Mouse (Mus musculus): Measurements from ENCODE around the gene Fam114a2.

Fam114a2 gene

DNA sequence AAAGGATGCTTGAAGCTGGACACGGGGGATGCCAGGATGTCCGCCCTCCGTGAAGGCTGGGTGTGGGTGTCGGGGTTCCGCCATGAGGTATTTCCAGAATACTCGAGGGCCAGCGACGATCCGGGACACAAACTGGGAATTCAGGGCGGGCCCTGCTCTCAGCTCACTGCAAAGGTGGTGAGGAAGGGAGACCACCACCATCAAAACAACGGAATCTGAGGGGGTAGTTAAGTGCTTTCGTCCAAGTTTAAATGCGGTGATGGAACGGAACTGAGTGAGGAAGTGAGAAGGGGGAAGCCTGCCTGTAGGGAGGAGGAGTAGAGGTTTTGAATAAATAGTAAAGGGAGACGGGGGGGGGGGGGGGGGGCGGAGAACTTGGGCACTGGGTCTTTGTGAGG lies 333 bp upstream of the Fam114a2 start:
- no peak for DNase-seq (ENCODE audit: low spot score)

DNA sequence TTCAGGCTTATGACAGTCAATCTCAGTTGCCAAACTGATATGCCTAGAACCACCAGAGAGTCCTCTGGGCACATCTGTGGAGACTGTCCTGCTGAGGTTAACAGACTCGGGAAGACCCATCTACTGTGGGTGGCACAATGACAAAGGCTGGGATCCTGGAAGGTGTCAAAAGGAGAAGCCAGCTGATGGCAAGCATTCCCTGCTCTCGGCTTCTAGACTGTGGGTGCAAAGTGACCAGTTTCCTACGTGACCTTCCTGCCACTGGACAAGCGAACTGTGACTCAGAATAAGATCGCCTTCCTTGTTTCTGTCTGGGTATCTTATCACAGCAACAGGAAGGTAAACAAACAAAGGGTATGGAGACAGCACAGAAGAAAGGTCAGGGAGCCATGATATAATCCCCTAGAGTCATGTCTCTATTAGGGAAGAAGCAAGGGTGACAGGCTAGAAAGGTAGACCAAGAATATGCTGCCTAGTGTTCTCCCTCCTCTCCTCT lies 1.4 kb downstream of the Fam114a2 start:
- no peak for DNase-seq (ENCODE audit: low spot score)

DNA sequence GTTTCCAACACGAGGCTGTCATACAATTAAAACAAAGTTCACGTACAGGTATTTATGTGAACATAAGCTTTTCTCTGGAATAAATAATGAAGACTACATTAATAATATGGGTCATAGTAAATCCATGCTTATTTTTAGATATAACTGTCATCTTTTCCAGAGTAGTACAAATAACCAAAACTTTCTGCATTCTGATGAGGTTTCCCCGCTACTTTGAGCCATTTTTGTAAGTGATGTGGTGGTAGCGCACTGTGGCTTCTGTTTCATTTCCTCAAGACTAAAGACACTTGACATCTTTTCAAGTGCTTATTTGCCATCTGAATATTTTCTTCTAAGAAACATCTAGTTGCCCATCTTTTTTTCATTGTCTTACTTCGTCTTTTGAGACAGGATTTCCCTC lies 3.2 kb downstream of the Fam114a2 start:
- no peak for DNase-seq (ENCODE audit: low spot score)

DNA sequence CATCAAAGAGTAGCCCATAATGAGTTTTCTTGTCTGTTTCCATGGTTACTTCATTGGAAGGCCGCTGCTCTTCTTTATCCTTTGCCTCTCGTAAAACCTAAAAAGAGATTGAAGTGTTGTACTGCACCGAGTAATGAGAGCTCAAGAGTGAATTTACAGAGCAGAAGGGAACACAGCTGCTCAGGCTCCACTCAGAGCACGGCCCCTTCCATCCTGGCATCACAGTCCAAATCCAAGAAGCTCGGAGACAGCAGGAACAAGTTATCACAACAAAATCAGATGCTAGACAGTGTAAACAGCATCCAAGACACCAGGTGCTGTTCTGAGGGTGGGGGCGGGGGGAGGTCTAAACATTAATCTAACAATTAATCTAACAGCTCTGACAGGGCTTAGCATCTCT lies 11.5 kb downstream of the Fam114a2 start:
- no peak for DNase-seq (ENCODE audit: low spot score)

DNA sequence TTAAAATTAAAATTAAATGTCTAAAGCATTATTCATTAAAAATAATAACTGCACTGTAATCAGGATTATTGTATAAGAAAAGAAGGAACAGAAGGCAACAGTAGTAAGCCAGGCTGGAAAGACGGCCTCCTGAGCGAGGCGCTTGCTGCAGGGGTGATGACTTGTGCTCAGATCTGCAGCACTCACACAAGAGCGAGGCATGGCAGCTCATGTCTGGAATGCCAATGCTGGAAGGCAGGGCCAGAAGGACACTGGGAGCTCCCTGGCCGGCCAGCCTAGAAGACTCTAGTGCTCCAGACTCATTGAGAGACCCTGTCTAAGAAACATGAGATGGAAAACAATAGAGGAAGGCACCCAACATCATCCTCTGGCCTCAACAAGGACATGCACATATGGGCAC lies 15.3 kb downstream of the Fam114a2 start:
- no peak for DNase-seq (ENCODE audit: low spot score)

DNA sequence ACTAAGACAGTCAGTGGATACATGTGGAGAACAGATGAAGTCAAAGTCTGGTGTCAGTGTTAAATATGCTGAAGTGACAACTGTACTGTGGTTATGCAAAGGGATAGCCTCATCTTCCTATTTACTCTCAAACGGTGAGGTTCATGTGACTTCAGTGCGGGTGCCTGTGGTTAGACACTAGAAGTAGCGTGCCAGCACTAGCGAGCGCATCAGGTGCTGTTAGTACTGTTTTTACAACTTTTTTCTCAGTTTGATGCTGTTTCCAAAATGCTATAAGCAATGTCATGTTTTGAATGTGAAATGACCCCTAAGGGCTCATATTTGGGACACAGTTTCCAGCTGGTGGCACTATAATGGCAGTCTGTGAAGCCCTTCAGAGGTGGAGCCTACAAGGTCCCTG lies 20.2 kb downstream of the Fam114a2 start:
- no peak for DNase-seq (ENCODE audit: low spot score)

DNA sequence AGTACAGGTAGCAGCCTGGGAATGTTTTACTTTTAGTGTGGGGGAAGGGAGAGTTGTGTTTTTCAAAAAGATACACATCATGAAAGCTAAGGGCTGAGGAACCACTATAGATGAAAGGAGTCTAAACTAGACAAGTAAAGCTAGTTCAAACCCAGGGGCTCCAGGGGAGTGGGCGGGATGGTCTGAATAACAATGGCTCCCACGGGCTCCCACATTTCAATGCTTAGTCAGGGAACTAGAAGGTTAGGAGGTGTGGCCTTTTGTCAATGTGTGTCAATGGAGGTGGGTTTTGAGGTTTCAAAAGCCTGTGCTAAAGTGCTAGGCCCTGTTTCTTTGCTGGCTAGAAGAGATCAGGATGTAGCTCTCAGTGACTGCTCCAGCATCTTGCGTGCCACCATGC lies 20.7 kb downstream of the Fam114a2 start:
- no peak for DNase-seq (ENCODE audit: low spot score)

DNA sequence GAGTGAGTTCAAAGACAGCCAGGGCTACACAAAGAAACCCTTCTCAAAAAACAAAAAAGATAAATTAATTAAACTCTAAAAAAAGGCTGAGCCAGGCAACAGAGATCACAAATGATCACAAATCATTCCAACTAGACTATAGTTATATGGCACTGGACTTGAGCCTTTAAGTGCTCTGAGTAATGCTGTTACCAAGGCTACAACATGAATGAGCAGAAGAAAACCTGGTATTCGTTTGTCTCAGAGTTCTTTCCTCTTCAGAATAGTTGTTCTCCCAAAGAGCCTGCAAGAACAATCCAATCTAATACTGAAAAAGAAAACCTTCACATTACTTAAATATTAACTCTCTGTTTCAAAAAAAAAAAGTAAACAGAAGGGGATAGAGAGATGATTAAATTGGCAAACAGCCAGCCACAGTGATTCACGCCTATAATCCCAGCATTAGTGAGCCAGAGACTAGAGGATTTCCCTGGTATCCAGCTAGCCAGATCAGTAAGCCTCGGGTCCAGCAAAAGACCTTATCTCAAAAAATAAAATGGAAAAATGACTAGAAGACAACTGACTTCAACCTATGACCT lies 21.9 kb downstream of the Fam114a2 start:
- no peak for DNase-seq (ENCODE audit: low spot score)

DNA sequence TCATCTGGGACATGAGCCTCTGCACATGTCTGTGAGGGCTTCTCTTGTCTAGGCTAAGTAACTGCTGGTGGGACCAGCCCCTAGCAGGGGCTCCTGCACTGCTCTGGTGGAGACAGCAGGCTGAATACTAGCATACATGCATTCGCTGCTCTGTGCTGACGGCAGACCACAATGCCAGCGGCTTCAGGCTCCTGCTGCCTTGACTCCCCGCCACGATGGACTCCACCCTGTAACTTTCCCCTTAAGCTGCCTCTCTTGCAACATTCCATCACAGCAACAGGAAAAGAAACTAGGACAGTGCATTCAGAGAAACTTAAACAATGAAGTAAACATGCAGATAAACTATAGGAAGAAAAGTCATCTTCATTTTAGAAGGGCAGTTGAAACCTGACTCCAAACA lies 30.0 kb downstream of the Fam114a2 start:
- no peak for DNase-seq (ENCODE audit: low spot score)

DNA sequence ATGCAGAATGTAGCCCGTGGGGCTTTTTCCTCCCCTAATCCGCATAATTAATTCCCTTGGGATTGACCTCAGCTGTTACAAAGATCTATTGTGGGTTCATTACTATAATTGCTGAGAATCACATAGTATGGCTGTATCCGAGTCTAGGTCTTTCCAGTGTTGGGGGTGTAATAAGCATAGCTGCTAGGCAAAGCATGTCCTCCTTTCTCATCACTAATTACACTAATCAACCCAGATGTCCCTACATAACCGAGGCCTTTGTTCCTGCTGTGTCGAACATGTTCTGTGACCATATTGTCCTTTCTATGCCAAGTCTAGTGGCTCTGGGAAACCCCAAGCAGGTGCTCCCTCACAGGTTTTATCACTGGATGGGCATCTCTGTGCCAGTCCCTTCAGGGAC lies 40.3 kb downstream of the Fam114a2 start:
- no peak for DNase-seq (ENCODE audit: low spot score)

DNA sequence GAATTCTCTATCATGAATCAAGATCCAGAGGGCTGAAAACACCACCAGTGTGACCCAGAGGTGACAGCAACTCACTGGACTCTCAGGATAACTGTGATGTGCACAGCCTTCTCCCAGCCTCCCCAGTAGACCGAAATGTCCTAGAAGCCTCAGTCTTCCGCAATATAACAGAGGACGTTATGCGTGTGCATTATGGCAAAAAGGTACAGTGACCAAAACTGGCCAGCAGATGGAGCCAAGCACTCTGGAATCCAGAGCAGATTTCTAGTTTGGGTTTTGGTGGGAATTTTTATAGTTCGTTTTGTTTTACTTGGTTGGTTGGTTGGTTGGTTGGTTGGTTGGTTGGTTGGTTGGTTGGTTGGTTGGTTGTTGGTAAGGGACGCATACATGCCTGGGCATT lies 43.3 kb downstream of the Fam114a2 start:
- no peak for DNase-seq (ENCODE audit: low spot score)

DNA sequence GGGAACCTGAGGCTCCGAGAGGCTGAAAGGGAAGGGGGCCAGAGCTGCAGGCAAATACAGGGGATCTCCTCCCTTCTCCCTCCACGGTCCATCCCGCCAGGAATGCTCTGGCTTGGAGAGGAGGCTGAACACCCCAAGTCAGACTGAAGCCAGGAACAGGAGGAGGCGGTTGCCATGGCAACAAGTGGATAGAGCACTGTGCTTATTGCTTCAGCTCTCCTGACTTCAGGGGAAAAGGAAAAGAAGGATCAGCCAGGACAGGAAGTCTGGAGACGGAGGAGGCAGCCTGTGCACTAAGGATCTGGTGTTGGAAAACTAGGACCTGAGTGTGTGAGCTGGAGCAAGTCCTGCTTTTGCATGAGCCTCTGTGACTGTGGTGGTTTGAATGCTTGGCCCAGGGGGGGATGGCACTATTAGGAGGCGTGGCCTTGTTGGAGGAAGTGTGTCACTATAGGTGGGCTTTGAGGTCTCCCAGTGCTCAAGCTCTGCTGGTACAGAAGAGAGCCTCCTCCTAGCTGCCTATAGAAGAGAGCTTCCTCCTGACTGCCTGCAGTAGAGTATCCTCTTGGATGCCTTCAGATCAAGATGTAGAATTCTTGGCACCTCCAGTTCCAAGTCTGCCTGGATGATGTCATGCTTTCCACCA lies 44.0 kb downstream of the Fam114a2 start:
- DNase-seq (ENCODE audit: low spot score): no peak

DNA sequence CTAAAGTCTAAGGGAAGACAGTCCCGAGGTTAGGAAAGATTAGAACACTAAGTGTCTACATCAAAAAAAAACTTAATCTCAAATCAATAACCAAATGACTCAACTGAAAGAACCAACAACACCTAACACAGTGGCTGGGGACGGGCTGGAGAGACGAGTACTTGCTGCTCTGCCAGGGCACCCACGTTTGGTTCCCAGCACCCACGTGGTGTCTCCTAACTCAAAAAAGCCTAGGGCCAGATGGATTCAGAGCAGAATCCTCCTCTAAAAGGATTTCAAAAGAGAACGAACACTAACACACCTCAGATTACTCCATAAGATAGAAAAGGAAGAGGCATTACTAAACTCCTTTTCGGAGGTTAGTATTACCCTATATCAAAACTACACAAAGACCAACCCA lies 47.4 kb downstream of the Fam114a2 start:
- no peak for DNase-seq (ENCODE audit: low spot score)

DNA sequence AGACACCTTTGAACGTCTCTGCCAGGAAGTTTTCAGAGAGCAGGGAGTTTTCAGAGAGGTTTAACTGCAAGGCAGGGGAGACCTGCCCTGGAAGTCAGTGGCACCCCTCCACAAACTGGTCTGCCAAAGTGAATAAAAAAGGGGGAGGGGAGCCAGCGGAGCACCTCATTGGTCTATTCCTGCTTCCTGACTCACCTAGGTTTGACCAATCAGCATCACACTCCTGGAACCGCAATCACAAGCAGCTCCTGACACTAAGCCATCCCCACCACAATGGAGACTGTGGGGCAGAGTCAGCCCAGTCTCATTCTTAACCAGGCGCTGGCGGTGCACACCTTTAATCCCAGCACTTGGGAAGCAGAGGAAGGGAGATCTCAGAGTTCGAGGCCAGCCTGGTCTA lies 48.4 kb downstream of the Fam114a2 start:
- DNase-seq (ENCODE audit: low spot score): no peak

DNA sequence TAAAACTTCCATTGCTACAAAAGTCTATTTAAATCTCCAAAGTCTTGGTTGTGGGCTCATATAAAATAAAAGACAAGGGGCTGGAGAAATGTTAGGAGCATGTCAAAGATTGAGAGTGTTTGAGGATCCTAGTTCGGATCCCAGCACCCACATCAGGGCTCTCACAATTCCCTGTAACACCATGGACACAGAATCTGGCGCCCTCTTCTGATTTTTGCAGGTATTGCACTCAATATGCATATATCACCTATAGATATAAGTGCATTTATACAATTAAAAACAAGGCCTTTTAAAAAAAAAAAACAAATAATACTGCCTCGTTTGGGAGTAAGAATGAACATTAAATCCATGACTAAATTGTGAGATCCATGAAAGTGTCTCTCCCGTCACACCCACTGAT lies 49.7 kb downstream of the Fam114a2 start:
- DNase-seq (ENCODE audit: low spot score): no peak

DNA sequence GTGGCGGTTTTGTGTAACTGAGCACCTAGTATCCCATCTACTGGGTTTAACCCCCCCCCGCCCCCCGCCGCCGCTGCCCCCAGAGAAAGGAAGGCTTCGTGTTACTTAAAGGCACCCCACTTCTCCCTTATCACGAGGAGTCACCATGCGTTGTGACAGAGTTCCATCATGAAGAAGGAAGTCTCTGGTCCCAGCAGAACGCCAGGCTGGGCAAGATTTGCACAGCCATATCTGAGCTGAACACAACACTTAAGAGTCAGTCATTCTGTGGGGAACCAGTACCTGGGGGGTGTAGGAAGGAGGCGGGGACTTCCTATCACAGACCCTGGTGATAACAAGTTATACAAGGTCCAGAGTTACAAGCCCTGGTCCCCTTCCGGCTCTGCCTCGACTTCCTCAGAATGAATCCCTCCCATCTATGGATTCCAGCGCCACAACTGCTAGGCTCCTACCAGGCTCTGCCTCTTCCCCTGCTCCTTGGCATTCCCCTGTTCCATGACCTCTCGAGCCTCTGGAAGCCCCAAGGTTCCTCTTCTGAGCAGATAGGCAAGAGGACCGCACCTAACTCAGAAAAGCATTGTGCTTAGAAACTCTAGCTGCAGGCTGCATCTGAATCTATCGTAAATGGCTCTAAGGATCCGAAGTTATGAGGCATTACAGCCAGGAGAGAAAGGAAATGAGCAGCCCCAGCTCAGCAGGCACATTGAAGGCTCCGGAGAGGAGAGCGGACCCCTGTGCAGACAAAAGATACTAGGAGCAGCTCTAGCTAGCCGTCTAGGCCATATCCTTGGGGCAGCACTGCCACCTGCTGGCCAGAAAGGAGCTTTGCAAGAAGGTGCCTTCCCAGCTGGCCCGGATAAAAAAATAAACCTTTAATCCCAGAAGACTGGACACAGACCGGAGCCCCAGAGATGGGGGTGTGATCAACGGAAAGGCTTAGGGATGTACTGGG lies 51.0 kb downstream of the Fam114a2 start:
- peak; percentile 31 for DNase-seq (ENCODE audit: low spot score)

DNA sequence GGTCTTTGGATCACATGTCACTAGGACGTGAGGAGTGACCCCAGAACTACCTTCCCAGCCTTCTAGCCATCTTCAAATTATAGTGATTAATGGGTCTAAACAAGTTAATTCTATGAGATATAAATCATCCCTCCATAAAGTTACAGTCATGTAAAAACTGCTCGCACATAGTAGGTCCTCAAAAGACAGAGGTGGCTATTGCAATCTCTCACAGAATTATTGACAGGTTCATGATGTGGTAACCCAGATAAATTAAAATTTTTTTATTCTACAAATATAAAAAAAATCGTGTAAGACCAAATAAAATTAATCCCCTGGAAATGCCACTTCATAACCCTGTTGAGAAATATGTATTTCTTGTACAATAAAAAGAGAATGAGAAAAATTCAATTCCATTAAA lies 52.6 kb downstream of the Fam114a2 start:
- no peak for DNase-seq (ENCODE audit: low spot score)

DNA sequence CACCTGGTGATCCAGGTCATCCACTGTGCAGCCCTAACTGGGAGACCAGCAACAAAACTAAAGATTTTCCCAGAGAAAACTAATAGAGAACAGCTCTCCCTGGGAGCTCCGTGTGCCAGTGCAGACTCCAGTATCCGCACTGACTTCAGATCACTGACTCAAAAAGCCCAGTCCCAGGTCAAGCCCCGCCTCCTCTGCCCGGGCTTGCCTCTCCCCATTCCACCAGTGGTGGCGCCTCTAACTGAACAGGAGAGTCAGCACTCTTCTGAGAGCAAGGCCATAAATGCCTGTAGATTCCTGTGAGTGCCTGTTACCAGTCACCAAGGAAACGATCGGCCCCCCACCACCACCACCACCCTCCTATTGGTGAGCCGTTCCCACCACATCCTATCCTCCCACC lies 53.4 kb downstream of the Fam114a2 start:
- no peak for DNase-seq (ENCODE audit: low spot score)

DNA sequence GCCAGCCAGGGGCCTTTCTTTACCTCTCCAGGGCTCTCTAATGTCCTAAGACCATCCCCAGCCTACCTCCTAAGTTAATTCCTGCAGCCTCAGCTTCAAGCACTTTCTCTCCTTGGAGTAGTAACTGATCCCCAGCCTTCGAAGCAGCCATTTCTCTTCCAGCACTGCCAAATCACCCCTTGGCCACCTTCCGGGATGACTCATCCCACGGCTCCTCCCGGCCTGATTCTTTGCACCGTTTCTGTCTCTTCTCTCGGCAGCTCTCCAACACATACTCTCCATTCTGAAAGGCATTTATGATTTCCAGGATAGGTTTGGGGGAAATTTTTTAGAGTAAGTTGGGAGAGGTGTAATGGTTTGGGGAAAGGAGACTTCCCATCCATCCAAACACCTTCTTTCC lies 58.7 kb downstream of the Fam114a2 start:
- no peak for DNase-seq (ENCODE audit: low spot score)

DNA sequence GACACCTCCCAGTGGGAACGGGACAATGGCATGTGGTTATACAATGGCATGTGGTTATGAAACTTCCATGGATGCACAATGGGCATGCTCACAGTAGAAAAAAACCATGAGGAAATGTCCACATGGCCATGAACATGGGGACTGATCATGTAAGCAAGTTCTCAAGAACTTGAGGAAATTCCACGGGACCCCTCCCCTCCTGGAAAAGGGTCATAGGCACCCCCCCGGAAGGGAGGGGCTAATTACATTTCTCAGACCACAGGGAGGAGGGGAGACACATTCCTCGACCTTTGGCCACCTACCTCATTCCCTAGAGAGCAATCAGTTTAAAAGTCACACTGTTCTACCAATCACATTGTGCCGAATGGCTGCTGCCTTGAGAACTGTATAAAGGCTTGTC lies 64.0 kb downstream of the Fam114a2 start:
- DNase-seq (ENCODE audit: low spot score): no peak

DNA sequence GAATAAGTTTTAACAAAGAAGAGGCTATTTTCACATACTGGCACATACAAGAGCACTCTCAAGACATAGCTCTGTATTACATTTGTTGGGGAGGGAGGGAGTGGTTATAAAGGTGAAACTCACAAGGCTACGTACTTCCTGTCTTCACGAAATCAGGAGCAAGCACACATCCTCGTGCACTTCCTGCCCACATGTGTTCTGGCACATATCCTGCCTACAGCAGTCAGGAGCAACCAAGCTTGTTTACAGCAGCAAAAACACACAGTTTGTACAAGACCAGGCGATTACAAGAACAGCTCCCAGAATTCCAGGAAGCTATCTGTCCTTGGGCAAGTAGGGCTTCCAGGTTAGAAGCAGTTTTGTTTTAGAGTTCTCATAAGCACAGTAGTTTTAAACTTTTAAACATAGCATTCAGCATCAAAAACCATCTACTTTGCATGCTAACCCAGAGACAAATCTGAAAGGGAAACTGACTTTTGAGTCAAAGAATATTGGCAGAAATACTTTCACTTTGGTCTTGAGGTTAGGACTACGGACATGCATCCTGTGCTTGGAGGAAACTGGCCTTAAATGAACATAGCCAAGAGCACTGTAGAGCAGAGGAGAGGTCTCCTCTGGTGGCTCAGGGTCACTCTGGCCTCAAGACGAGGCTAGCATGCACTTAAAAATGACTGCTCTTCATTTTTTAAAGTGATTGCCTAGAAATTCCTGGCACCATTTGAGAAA lies 73.0 kb downstream of the Fam114a2 start:
- DNase-seq (ENCODE audit: low spot score): peak; percentile 14

DNA sequence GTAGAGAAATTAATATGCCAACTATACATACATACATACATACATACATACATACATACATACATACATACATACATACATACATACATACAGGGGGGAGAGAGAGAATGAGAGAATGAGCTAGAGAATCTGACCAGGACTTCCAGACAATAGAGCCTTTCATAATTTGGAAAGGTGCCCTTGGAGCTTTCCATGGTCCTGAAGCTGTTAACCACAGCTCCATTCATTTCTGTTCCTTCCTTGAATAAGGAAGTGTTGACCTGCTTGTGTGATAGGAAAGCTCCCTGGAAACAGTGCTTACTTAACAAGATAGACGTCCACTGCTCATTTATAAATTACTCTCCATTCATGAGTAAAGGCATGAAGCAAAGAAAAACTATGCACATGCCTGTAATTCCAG lies 84.3 kb downstream of the Fam114a2 start:
- DNase-seq (ENCODE audit: low spot score): no peak
